Mouse (Mus musculus): ENCODE data around the gene Csrnp2. TPM values are rescaled to one million over a fixed set of nuclear protein-coding genes. Genes with fewer than 3 reads are reported as not detected.

Csrnp2 gene
- total RNA-seq, 2 experiments from 2014 or later, result 27.0 to 27.9 TPM

- no peak for DNase-seq (ENCODE audit: extremely low spot score in 1 of 2, low spot score in 1 of 2)
Observed at GRCm38 (mm10) chr15:100436518-100436917, 58.8 kb downstream of the Csrnp2 start.

GRCm38 (mm10) chr15:100436112-100436511 is 59.2 kb downstream of the Csrnp2 start:
- no peak for DNase-seq (ENCODE audit: extremely low spot score in 1 of 2, low spot score in 1 of 2)

GRCm38 (mm10) chr15:100433234-100433633 is 62.1 kb downstream of the Csrnp2 start:
- DNase-seq (ENCODE audit: extremely low spot score in 1 of 2, low spot score in 1 of 2), result no peak

- DNase-seq (ENCODE audit: extremely low spot score in 1 of 2, low spot score in 1 of 2), result no peak
Observed at GRCm38 (mm10) chr15:100429959-100430565, 65.2 kb downstream of the Csrnp2 start.

Other genes with a start within 250 kb of the Csrnp2 start
- gene Tmprss12, start 214.7 kb downstream of the Csrnp2 start, total RNA-seq (2021), result not detected
- 10 to 100 TPM; 31.0 to 35.0 TPM for gene Mettl7a1, start 191.3 kb downstream of the Csrnp2 start, total RNA-seq (2021)
- under 1 TPM; 0.23 to 0.32 TPM for gene Mettl7a3, start 160.6 kb downstream of the Csrnp2 start, total RNA-seq (2021)
- gene Methig1, start 142.3 kb downstream of the Csrnp2 start, total RNA-seq (2021), result not detected
- under 1 TPM; 0.31 to 0.79 TPM for gene Mettl7a2, start 142.3 kb downstream of the Csrnp2 start, total RNA-seq (2021)
- gene Higd1c, start 130.9 kb downstream of the Csrnp2 start, total RNA-seq (2021), result not detected
- gene Gm5475, start 73.3 kb downstream of the Csrnp2 start, total RNA-seq (2021), result not detected
- 10 to 100 TPM; 49.3 to 66.3 TPM for gene Slc11a2, start 70.4 kb downstream of the Csrnp2 start, total RNA-seq (2021)
- 10 to 100 TPM; 56.9 to 58.5 TPM for gene Letmd1, start 26.5 kb downstream of the Csrnp2 start, total RNA-seq (2021)
- gene Tfcp2, start 56.5 kb upstream of the Csrnp2 start, total RNA-seq (2021), result 10 to 100 TPM; 26.9 to 29.0 TPM
- 100 to 1,000 TPM in 1 of 2 experiments, 10 to 100 TPM in 1; 95.7 to 110 TPM for gene Pou6f1, start 104.5 kb upstream of the Csrnp2 start, total RNA-seq (2021)
- gene Dazap2, start 119.9 kb upstream of the Csrnp2 start, total RNA-seq (2021), result 100 to 1,000 TPM; 116 to 120 TPM
- gene Smagp, start 141.5 kb upstream of the Csrnp2 start, total RNA-seq (2021), result 1 to 10 TPM in 1 of 2 experiments, under 1 TPM in 1; 0.98 to 1.8 TPM
- 1 to 10 TPM; 5.7 to 6.0 TPM for gene Bin2, start 174.1 kb upstream of the Csrnp2 start, total RNA-seq (2021)
- gene Cela1, start 192.4 kb upstream of the Csrnp2 start, total RNA-seq (2021), result 1 to 10 TPM; 1.6 to 1.8 TPM
- gene Galnt6, start 233.9 kb upstream of the Csrnp2 start, total RNA-seq (2021), result 1 to 10 TPM; 5.7 to 6.5 TPM

Data from layer of hippocampus, postnatal 25 days (tissue).